Mouse (Mus musculus) embryonic facial prominence, embryonic 12.5 days (tissue): Measurements from ENCODE around the gene Zfp740. TPM values are rescaled to one million over a fixed set of nuclear protein-coding genes. Genes with fewer than 3 reads are reported as not detected.
A peak's percentile ranks its signal among the peaks of the same experiment; 100 is the strongest.

Source experiments
- ATAC-seq: fragments of 200-750 bp; cut with Nextera tagmentation; 2 replicates; pipeline ENCODE4 v1.8.0; 2017; ENCODE audit not compliant: insufficient number of reproducible peaks, insufficient read depth, low FRiP score, low TSS enrichment
- H3K27ac ChIP-seq: fragments of 300-500 bp; sonication (generic); 2 replicates; pipeline ENCODE4 v1.5.1; 2016; ENCODE audit warnings: mild to moderate bottlenecking
- H3K27me3 ChIP-seq: fragments of 300-500 bp; sonication (generic); 2 replicates; pipeline ENCODE4 v1.6.1; 2016; ENCODE audit warnings: mild to moderate bottlenecking, moderate library complexity
- H3K36me3 ChIP-seq: fragments of 300-500 bp; sonication (generic); 2 replicates; pipeline ENCODE4 v1.6.1; 2016; ENCODE audit warnings: mild to moderate bottlenecking
- H3K4me1 ChIP-seq: fragments of 300-500 bp; sonication (generic); 2 replicates; pipeline ENCODE4 v1.6.1; 2016
- H3K4me2 ChIP-seq: fragments of 300-500 bp; sonication (generic); replicated peaks from 2 replicates; pipeline ENCODE4 v1.6.1; 2016; ENCODE audit warnings: mild to moderate bottlenecking, moderate library complexity
- H3K4me3 ChIP-seq: fragments of 300-500 bp; sonication (generic); 2 replicates; pipeline ENCODE4 v1.5.1; 2016; ENCODE audit warnings: mild to moderate bottlenecking
- H3K9ac ChIP-seq: fragments of 300-500 bp; sonication (generic); 2 replicates; pipeline ENCODE4 v1.6.1; 2016; ENCODE audit warnings: mild to moderate bottlenecking, moderate library complexity
- H3K9me3 ChIP-seq: fragments of 300-500 bp; sonication (generic); 2 replicates; pipeline ENCODE4 v1.6.1; 2016; ENCODE audit warnings: mild to moderate bottlenecking, moderate library complexity
- WGBS: fragments of 180-500 bp; shearing (Covaris S2); methylation state at CpG from one replicate; pipeline ENCODE4 v1.1.7; 2016; 5-methylcytosine and 5-hydroxymethylcytosine counted together
- polyA plus RNA-seq: library from polyadenylated mRNA; unstranded; fragments of >200 nt; fragmentation: Nextera tagmentation; extraction: Ambion mirVana; gene quantifications from 2 replicates; pipeline ENCODE4 v1.2.1, GENCODE M21; 2016

Gene Zfp740
- polyA plus RNA-seq, 1 experiment from 2014 or later: 119 TPM

- no peaks in the 10 kb centered on the region for H3K9me3 ChIP-seq
- peaks cover 23% of the 10 kb centered on the region for H3K36me3 ChIP-seq
- peaks cover 9% of the 10 kb centered on the region for H3K4me1 ChIP-seq
- no peaks in the 10 kb centered on the region for H3K27me3 ChIP-seq
- no peak for ATAC-seq
- WGBS: 38% methylated on average over 6 of the region's 6 CpGs
- H3K27ac ChIP-seq: no peak within 1 kb of the TSS
- no peak within 1 kb of the TSS for H3K4me2 ChIP-seq
- H3K9ac ChIP-seq: no peak within 1 kb of the TSS
- H3K4me3 ChIP-seq: no peak within 1 kb of the TSS
Observed at GRCm38 (mm10) chr15:102231748-102232147, 28.7 kb downstream of the Zfp740 start, which contains the start of gene Itgb7. Gene Itgb7, minus strand, starts transcription at chr15:102231944.

- no peaks in the 10 kb centered on the region for H3K27me3 ChIP-seq
- no peak overlapping the region for H3K9ac ChIP-seq
- H3K27ac ChIP-seq: no peak overlapping the region
- WGBS: 84% methylated on average over 7 of the region's 7 CpGs
- H3K36me3 ChIP-seq: peaks cover 31% of the 10 kb centered on the region
- ATAC-seq: no peak
- no peaks in the 10 kb centered on the region for H3K9me3 ChIP-seq
- no peak overlapping the region for H3K4me2 ChIP-seq
- no peak overlapping the region for H3K4me3 ChIP-seq
- H3K4me1 ChIP-seq: peaks cover 9% of the 10 kb centered on the region
Observed at GRCm38 (mm10) chr15:102232764-102233163, 29.7 kb downstream of the Zfp740 start.

DNA sequence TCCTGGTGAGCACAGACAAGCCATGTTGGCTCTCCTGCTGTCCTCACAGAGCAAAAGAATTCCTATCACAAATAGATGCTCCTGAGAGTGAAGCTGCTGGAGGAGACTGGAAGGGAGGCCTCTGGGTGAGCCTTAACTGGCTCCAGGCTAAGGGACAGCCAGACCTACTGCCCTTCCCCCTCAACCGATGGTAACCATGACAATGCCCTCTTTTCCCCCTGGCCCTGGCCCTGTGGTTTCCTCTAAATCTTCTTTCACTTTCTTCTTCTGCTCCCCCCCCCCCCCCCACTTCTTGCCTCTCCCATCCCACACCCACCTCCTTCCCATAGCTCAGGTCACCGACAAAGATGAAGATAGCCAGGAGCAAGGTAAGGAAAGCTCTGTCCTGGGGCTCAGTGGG lies 30.8 kb downstream of the Zfp740 start:
- H3K36me3 ChIP-seq: peaks cover 41% of the 10 kb centered on the region
- H3K9ac ChIP-seq: no peak overlapping the region
- no peaks in the 10 kb centered on the region for H3K9me3 ChIP-seq
- no peak overlapping the region for H3K27ac ChIP-seq
- 16% methylated on average over 2 of the region's 2 CpGs for WGBS
- no peak overlapping the region for H3K4me2 ChIP-seq
- no peaks in the 10 kb centered on the region for H3K27me3 ChIP-seq
- ATAC-seq: no peak
- peaks cover 9% of the 10 kb centered on the region for H3K4me1 ChIP-seq
- H3K4me3 ChIP-seq: no peak overlapping the region

- peaks cover 54% of the 10 kb centered on the region for H3K36me3 ChIP-seq
- WGBS: 41% methylated on average over 21 of the region's 21 CpGs
- H3K9ac ChIP-seq: peak overlapping the region; percentile 15; the same call in 1 of the 2 replicates
- no peaks in the 10 kb centered on the region for H3K27me3 ChIP-seq
- no peak overlapping the region for H3K4me3 ChIP-seq
- H3K27ac ChIP-seq: peak overlapping the region; percentile 47
- peak; percentile 32; the same call in 1 of the 2 replicates for ATAC-seq
- no peak overlapping the region; the same call in 1 of the 2 replicates for H3K4me2 ChIP-seq
- H3K9me3 ChIP-seq: no peaks in the 10 kb centered on the region
- H3K4me1 ChIP-seq: peaks cover 9% of the 10 kb centered on the region
Observed at GRCm38 (mm10) chr15:102235371-102236027, 32.5 kb downstream of the Zfp740 start.

DNA sequence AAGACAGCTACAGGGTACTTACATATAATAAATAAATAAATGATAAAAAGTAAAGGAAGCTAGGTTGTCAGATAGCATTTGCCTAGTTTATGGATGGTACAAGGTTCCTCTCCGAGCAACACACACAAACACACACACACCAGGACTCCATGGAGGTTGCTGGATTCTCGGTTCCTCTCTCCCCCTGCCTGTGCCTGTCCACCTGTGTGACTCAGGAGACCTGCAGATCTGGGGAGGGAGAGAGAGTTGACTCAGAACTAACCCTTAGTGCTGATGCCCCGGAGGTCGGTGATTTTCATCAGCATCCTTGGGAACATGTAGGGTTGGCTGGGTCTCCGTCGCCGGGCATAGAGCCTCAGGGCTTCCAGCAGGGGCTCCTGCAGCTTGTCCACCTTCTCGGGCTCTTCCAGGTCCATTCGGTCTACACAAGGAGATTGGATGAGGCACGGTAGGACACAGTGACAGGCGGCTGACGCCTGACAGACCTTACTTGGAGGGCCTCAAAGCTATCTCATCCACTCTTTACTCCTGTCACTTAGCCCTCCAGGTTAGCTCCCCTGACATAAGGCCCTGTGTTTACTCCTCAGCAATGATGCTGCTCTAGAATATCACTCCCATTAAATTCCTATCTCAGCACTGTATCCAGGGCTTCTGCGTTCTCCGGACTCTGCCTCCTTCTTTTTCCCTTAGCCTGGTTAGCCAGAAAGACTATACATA lies 35.7 kb downstream of the Zfp740 start:
- no peaks in the 10 kb centered on the region for H3K9me3 ChIP-seq
- H3K9ac ChIP-seq: no peak overlapping the region
- no peak overlapping the region for H3K27ac ChIP-seq
- no peak overlapping the region for H3K4me3 ChIP-seq
- H3K4me1 ChIP-seq: peaks cover 26% of the 10 kb centered on the region
- ATAC-seq: no peak
- H3K4me2 ChIP-seq: no peak overlapping the region
- peaks cover 72% of the 10 kb centered on the region for H3K36me3 ChIP-seq
- WGBS: 91% methylated on average over 14 of the region's 14 CpGs
- no peaks in the 10 kb centered on the region for H3K27me3 ChIP-seq

- Histone ChIP-seq H3K36me3 (peaks cover 71% of the 10 kb centered on the region), H3K27me3 (no peaks in the 10 kb centered on the region), H3K9ac (no peak overlapping the region), H3K9me3 (no peaks in the 10 kb centered on the region), H3K27ac (no peak overlapping the region), H3K4me2 (no peak overlapping the region), H3K4me1 (peaks cover 32% of the 10 kb centered on the region), H3K4me3 (no peak overlapping the region)
- WGBS: 15% methylated on average over 9 of the region's 9 CpGs
- ATAC-seq: no peak
Observed at GRCm38 (mm10) chr15:102239260-102239590, 36.2 kb downstream of the Zfp740 start.

- Histone ChIP-seq H3K4me1 (peaks cover 36% of the 10 kb centered on the region), H3K36me3 (peaks cover 65% of the 10 kb centered on the region), H3K4me2 (no peak overlapping the region), H3K4me3 (no peak overlapping the region), H3K9me3 (no peaks in the 10 kb centered on the region), H3K27me3 (no peaks in the 10 kb centered on the region), H3K9ac (no peak overlapping the region), H3K27ac (no peak overlapping the region)
- 86% methylated on average over 11 of the region's 11 CpGs for WGBS
- ATAC-seq: no peak
Observed at GRCm38 (mm10) chr15:102239851-102240250, 36.8 kb downstream of the Zfp740 start.

GRCm38 (mm10) chr15:102240607-102241006 lies 37.6 kb downstream of the Zfp740 start:
- Histone ChIP-seq H3K4me3 (no peak overlapping the region), H3K9ac (no peak overlapping the region), H3K4me1 (peaks cover 31% of the 10 kb centered on the region), H3K27ac (no peak overlapping the region), H3K27me3 (no peaks in the 10 kb centered on the region), H3K4me2 (no peak overlapping the region), H3K36me3 (peaks cover 58% of the 10 kb centered on the region), H3K9me3 (no peaks in the 10 kb centered on the region)
- 63% methylated on average over 4 of the region's 4 CpGs for WGBS
- ATAC-seq: no peak

GRCm38 (mm10) chr15:102242404-102243228 lies 39.6 kb downstream of the Zfp740 start:
- H3K27me3 ChIP-seq: no peaks in the 10 kb centered on the region

GRCm38 (mm10) chr15:102243229-102244190 lies 40.5 kb downstream of the Zfp740 start:
- H3K27me3 ChIP-seq: no peaks in the 10 kb centered on the region
- peak overlapping the region; percentile 60 for H3K4me3 ChIP-seq
- H3K27ac ChIP-seq: peak overlapping the region; percentile 99
- H3K9me3 ChIP-seq: no peaks in the 10 kb centered on the region
- peaks cover 33% of the 10 kb centered on the region for H3K4me1 ChIP-seq
- WGBS: 8% methylated on average over 22 of the region's 22 CpGs
- no peak for ATAC-seq
- peak overlapping the region; percentile 59 for H3K9ac ChIP-seq
- peaks cover 34% of the 10 kb centered on the region for H3K36me3 ChIP-seq
- H3K4me2 ChIP-seq: peak overlapping the region; percentile 93

More at GRCm38 (mm10) chr15:102242404-102243228, 39.6 kb downstream of the Zfp740 start:
- Histone ChIP-seq H3K36me3 (peaks cover 42% of the 10 kb centered on the region), H3K9me3 (no peaks in the 10 kb centered on the region), H3K4me2 (peak overlapping the region; percentile 93), H3K4me1 (peaks cover 31% of the 10 kb centered on the region), H3K4me3 (peak overlapping the region; percentile 60), H3K9ac (peak overlapping the region; percentile 59), H3K27ac (peak overlapping the region; percentile 99)
- no peak for ATAC-seq
- WGBS: 27% methylated on average over 12 of the region's 12 CpGs
